Mouse (Mus musculus) forebrain, embryonic 14.5 days (tissue): ENCODE measurements at regions not wholly inside any gene's neighbourhood (a gene's known extent, or its start where the extent isn't known, plus 50 kb on each side); places are given as distances from the start of the nearest gene placed in this dataset.

Experiments used
- ATAC-seq: fragments of 200-750 bp; cut with Nextera tagmentation; 2 replicates; pipeline ENCODE4 v1.8.0; 2017; ENCODE audit warnings: mild to moderate bottlenecking, moderate library complexity
- DNase-seq: peaks from one replicate; pipeline ENCODE4 v3.0.0-alpha.2; 2015; ENCODE audit warnings: low spot score
- H3K27ac ChIP-seq: fragments of 300-500 bp; sonication (generic); 2 replicates; pipeline ENCODE4 v1.5.1; 2014; ENCODE audit warnings: low read depth, mild to moderate bottlenecking, control low read depth, low read length, moderate library complexity
- H3K27me3 ChIP-seq: fragments of 300-500 bp; sonication (generic); replicated peaks from 2 replicates; pipeline ENCODE4 v1.6.1; 2014; ENCODE audit warnings: low read length, control low read depth, mixed read lengths; ENCODE audit not compliant: control insufficient read depth, insufficient read depth
- H3K36me3 ChIP-seq: fragments of 300-500 bp; sonication (generic); 2 replicates; pipeline ENCODE4 v1.6.1; 2014; ENCODE audit warnings: low read length, control low read depth; ENCODE audit not compliant: control insufficient read depth, insufficient read depth
- H3K4me1 ChIP-seq: fragments of 300-500 bp; sonication (generic); 2 replicates; pipeline ENCODE4 v1.6.1; 2014; ENCODE audit warnings: antibody characterized with exemption, low read length, control low read depth; ENCODE audit not compliant: control insufficient read depth, insufficient read depth
- H3K4me2 ChIP-seq: fragments of 300-500 bp; sonication (generic); 2 replicates; pipeline ENCODE4 v1.6.1; 2014; ENCODE audit warnings: mild to moderate bottlenecking, control low read depth, low read length
- H3K4me3 ChIP-seq: fragments of 300-500 bp; sonication (generic); 2 replicates; pipeline ENCODE4 v1.5.1; 2014; ENCODE audit warnings: low read depth, low read length, control low read depth
- H3K9ac ChIP-seq: fragments of 300-500 bp; sonication (generic); 2 replicates; pipeline ENCODE4 v1.6.1; 2014; ENCODE audit warnings: mild to moderate bottlenecking, low read length, control low read depth, moderate library complexity
- H3K9me3 ChIP-seq: fragments of 300-500 bp; sonication (generic); replicated peaks from 2 replicates; pipeline ENCODE4 v1.6.1; 2016; ENCODE audit warnings: low read length, control low read depth, mixed read lengths; ENCODE audit not compliant: control insufficient read depth
- WGBS: fragments of 180-500 bp; shearing (Covaris S2); extraction: QIAGEN DNeasy Blood & Tissue Kit; methylation state at CpG from one replicate; pipeline ENCODE4 v1.1.7; 2014; 5-methylcytosine and 5-hydroxymethylcytosine counted together

- ATAC-seq (no peak), DNase-seq (peak; percentile 10)
- 53% methylated on average over 5 of the region's 5 CpGs for WGBS
- H3K9me3 ChIP-seq = no peaks in the 10 kb centered on the region
- no peaks in the 10 kb centered on the region for H3K4me1 ChIP-seq
- no peak overlapping the region for H3K9ac ChIP-seq
- no peak overlapping the region for H3K4me2 ChIP-seq
- no peak overlapping the region for H3K4me3 ChIP-seq
- H3K36me3 ChIP-seq = no peaks in the 10 kb centered on the region
- no peaks in the 10 kb centered on the region for H3K27me3 ChIP-seq
- H3K27ac ChIP-seq = no peak overlapping the region
Observed at GRCm38 (mm10) chr3:149901783-149902182, 911.4 kb upstream of the Adgrl2 start.

GRCm38 (mm10) chr3:149876553-149876952 lies 886.2 kb upstream of the Adgrl2 start:
- Histone ChIP-seq H3K9ac (no peak overlapping the region), H3K27me3 (no peaks in the 10 kb centered on the region), H3K4me2 (no peak overlapping the region), H3K4me3 (no peak overlapping the region), H3K36me3 (no peaks in the 10 kb centered on the region), H3K4me1 (no peaks in the 10 kb centered on the region), H3K27ac (no peak overlapping the region), H3K9me3 (no peaks in the 10 kb centered on the region)
- ATAC-seq (no peak), DNase-seq (no peak)
- WGBS = 79% methylated on average over 1 of the region's 1 CpGs

- WGBS = 88% methylated on average over 2 of the region's 2 CpGs
Observed at GRCm38 (mm10) chr3:149865945-149866344, 875.6 kb upstream of the Adgrl2 start.

GRCm38 (mm10) chr3:149846941-149847539 lies 856.7 kb upstream of the Adgrl2 start:
- Histone ChIP-seq H3K9ac (no peak overlapping the region), H3K4me1 (peaks cover 5% of the 10 kb centered on the region), H3K27me3 (no peaks in the 10 kb centered on the region), H3K27ac (no peak overlapping the region), H3K9me3 (no peaks in the 10 kb centered on the region), H3K4me2 (no peak overlapping the region), H3K36me3 (no peaks in the 10 kb centered on the region), H3K4me3 (no peak overlapping the region)
- 76% methylated on average over 7 of the region's 7 CpGs for WGBS
- DNase-seq (no peak), ATAC-seq (no peak)

More at GRCm38 (mm10) chr3:149865945-149866344, 875.6 kb upstream of the Adgrl2 start:
- Histone ChIP-seq H3K27ac (no peak overlapping the region), H3K9ac (no peak overlapping the region), H3K9me3 (no peaks in the 10 kb centered on the region), H3K4me3 (no peak overlapping the region), H3K27me3 (no peaks in the 10 kb centered on the region), H3K36me3 (no peaks in the 10 kb centered on the region), H3K4me2 (no peak overlapping the region), H3K4me1 (no peaks in the 10 kb centered on the region)
- ATAC-seq (no peak), DNase-seq (no peak)

GRCm38 (mm10) chr3:149845826-149846486 lies 855.6 kb upstream of the Adgrl2 start:
- WGBS = 55% methylated on average over 3 of the region's 3 CpGs
- ATAC-seq = no peak

GRCm38 (mm10) chr3:149845083-149845825 lies 854.9 kb upstream of the Adgrl2 start:
- Histone ChIP-seq H3K27me3 (no peaks in the 10 kb centered on the region), H3K36me3 (no peaks in the 10 kb centered on the region), H3K9ac (peak overlapping the region; percentile 29; the same call in 1 of the 2 replicates), H3K9me3 (no peaks in the 10 kb centered on the region), H3K27ac (no peak overlapping the region), H3K4me3 (peak overlapping the region; percentile 15), H3K4me1 (peaks cover 5% of the 10 kb centered on the region), H3K4me2 (peak overlapping the region; percentile 41)
- ATAC-seq = peak; percentile 88; the same call in 1 of the 2 replicates
- DNase-seq = peak; percentile 81
- WGBS = 15% methylated on average over 18 of the region's 18 CpGs

More at GRCm38 (mm10) chr3:149845826-149846486, 855.6 kb upstream of the Adgrl2 start:
- H3K36me3 ChIP-seq = no peaks in the 10 kb centered on the region
- H3K27me3 ChIP-seq = no peaks in the 10 kb centered on the region
- peaks cover 5% of the 10 kb centered on the region for H3K4me1 ChIP-seq
- DNase-seq = no peak
- H3K9ac ChIP-seq = no peak overlapping the region
- no peak overlapping the region for H3K4me3 ChIP-seq
- H3K9me3 ChIP-seq = no peaks in the 10 kb centered on the region
- H3K4me2 ChIP-seq = no peak overlapping the region
- H3K27ac ChIP-seq = no peak overlapping the region

GRCm38 (mm10) chr3:149837921-149838320 lies 847.6 kb upstream of the Adgrl2 start:
- H3K27ac ChIP-seq = no peak overlapping the region
- no peak overlapping the region for H3K4me3 ChIP-seq
- no peak overlapping the region for H3K9ac ChIP-seq
- no peaks in the 10 kb centered on the region for H3K36me3 ChIP-seq
- DNase-seq = peak; percentile 38
- no peaks in the 10 kb centered on the region for H3K27me3 ChIP-seq
- peaks cover 4% of the 10 kb centered on the region; the same call in 1 of the 2 replicates for H3K4me1 ChIP-seq
- H3K4me2 ChIP-seq = no peak overlapping the region
- peak; percentile 18; the same call in 1 of the 2 replicates for ATAC-seq
- no peaks in the 10 kb centered on the region for H3K9me3 ChIP-seq

- H3K4me3 ChIP-seq = no peak overlapping the region
- H3K4me2 ChIP-seq = peak overlapping the region; percentile 5; the same call in 1 of the 2 replicates
- 9% methylated on average over 11 of the region's 11 CpGs for WGBS
- no peaks in the 10 kb centered on the region for H3K27me3 ChIP-seq
- no peak overlapping the region for H3K9ac ChIP-seq
- ATAC-seq (no peak; the same call in 1 of the 2 replicates), DNase-seq (peak; percentile 33)
- H3K27ac ChIP-seq = no peak overlapping the region
- H3K9me3 ChIP-seq = no peaks in the 10 kb centered on the region
- H3K4me1 ChIP-seq = peaks cover 4% of the 10 kb centered on the region; the same call in 1 of the 2 replicates
- H3K36me3 ChIP-seq = no peaks in the 10 kb centered on the region
Observed at GRCm38 (mm10) chr3:149836467-149837233, 846.3 kb upstream of the Adgrl2 start.
